Mouse (Mus musculus): ENCODE results near the gene Ndufv3.
A peak's percentile ranks its signal among the peaks of the same experiment; 100 is the strongest.

DNA sequence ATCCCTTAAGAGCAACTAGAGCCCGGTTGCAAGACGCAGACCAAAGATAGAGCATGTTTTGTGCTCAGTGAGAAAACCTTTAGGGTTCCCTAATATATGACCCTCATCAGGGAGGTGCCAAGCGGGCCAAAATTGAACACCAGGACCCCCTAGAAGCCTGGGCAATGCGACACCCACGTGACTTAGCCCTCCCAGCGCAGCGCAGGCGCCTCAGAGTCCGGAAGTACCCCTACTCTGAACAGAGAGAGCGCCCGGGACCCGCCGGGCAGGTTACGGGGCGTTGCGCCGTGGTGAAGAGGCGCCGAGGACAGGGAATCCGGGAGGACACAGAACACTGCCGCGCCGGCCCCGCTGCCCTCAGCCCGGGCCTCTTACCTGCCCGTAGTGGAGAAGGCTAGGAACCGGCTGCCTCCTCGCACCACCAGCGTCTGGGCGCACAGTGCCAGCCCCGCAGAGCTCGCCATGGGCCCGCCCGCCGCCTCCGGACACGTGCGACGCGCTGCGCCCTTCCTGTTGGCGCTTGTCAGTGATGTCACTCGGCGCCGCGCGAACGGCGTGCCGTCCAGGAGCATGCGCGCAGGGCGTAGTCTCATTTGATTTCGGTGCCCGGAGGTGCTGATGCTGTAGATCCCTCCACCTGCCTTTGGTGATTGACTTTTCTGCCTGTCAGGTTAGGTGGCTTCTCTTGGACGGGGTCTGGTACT, 8.0 kb upstream of the Ndufv3 start:
- TF ChIP-seq CTCF (conservative IDR thresholded peaks at IDR 0.05; ENCODE audit: insufficient read depth, insufficient read length, low read depth, low read length) (0 out of 2 replicates have a peak, but pooled peaks have one; percentile 4), POLR2A (IDR thresholded peaks at IDR 0.05; ENCODE audit: low read depth, low read length) (peak; percentile 61)

All from kidney, adult 2 months (tissue).